Mouse (Mus musculus): Measurements from ENCODE around the gene Pcbp4.

Pcbp4 gene

GRCm38 (mm10) chr9:106464751-106465541, 11.9 kb downstream of the Pcbp4 start:
- DNase-seq (ENCODE audit: low spot score), result peak; percentile 77

GRCm38 (mm10) chr9:106465571-106466200, 12.6 kb downstream of the Pcbp4 start, which contains the start of gene Gpr62:
TSS of gene Gpr62 (minus strand) at chr9:106465938.
- DNase-seq (ENCODE audit: low spot score), result no peak

- no peak for DNase-seq (ENCODE audit: low spot score)
Observed at GRCm38 (mm10) chr9:106466721-106467120, 13.6 kb downstream of the Pcbp4 start.

GRCm38 (mm10) chr9:106467746-106468145, 14.7 kb downstream of the Pcbp4 start:
- no peak for DNase-seq (ENCODE audit: low spot score)

- DNase-seq (ENCODE audit: low spot score), result no peak
Observed at GRCm38 (mm10) chr9:106469317-106469716, 16.2 kb downstream of the Pcbp4 start.

- DNase-seq (ENCODE audit: low spot score), result no peak
Observed at GRCm38 (mm10) chr9:106469776-106470175, 16.7 kb downstream of the Pcbp4 start.

GRCm38 (mm10) chr9:106470991-106471750, 18.1 kb downstream of the Pcbp4 start:
- no peak for DNase-seq (ENCODE audit: low spot score)

GRCm38 (mm10) chr9:106471892-106472291, 18.8 kb downstream of the Pcbp4 start:
- peak; percentile 86 for DNase-seq (ENCODE audit: low spot score)

GRCm38 (mm10) chr9:106472321-106472720, 19.2 kb downstream of the Pcbp4 start:
- DNase-seq (ENCODE audit: low spot score), result no peak

GRCm38 (mm10) chr9:106473081-106473752, 20.1 kb downstream of the Pcbp4 start:
- DNase-seq (ENCODE audit: low spot score), result no peak

- DNase-seq (ENCODE audit: low spot score), result no peak
Observed at GRCm38 (mm10) chr9:106473753-106474105, 20.6 kb downstream of the Pcbp4 start.

GRCm38 (mm10) chr9:106474456-106474855, 21.4 kb downstream of the Pcbp4 start:
- peak; percentile 90 for DNase-seq (ENCODE audit: low spot score)

- no peak for DNase-seq (ENCODE audit: low spot score)
Observed at GRCm38 (mm10) chr9:106475046-106475445, 22.0 kb downstream of the Pcbp4 start.

- no peak for DNase-seq (ENCODE audit: low spot score)
Observed at GRCm38 (mm10) chr9:106475663-106476001, 22.5 kb downstream of the Pcbp4 start, which contains the start of gene Rrp9. TSS of gene Rrp9 (plus strand) at chr9:106475963.

- DNase-seq (ENCODE audit: low spot score), result no peak
Observed at GRCm38 (mm10) chr9:106476002-106476923, 23.2 kb downstream of the Pcbp4 start.

- peak; percentile 100 for DNase-seq (ENCODE audit: low spot score)
Observed at GRCm38 (mm10) chr9:106476924-106477484, 23.9 kb downstream of the Pcbp4 start, which contains the start of gene Parp3. TSS of gene Parp3 (minus strand) at chr9:106476949.

GRCm38 (mm10) chr9:106477649-106478048, 24.6 kb downstream of the Pcbp4 start:
- DNase-seq (ENCODE audit: low spot score), result no peak

GRCm38 (mm10) chr9:106478101-106478500, 25.0 kb downstream of the Pcbp4 start:
- DNase-seq (ENCODE audit: low spot score), result no peak

- no peak for DNase-seq (ENCODE audit: low spot score)
Observed at GRCm38 (mm10) chr9:106480541-106480940, 27.4 kb downstream of the Pcbp4 start.

- DNase-seq (ENCODE audit: low spot score), result no peak
Observed at GRCm38 (mm10) chr9:106481075-106481474, 28.0 kb downstream of the Pcbp4 start.

GRCm38 (mm10) chr9:106481676-106482075, 28.6 kb downstream of the Pcbp4 start:
- DNase-seq (ENCODE audit: low spot score), result no peak

Measured in retina, embryonic 14.5 days (tissue).